Mouse (Mus musculus) kidney, embryonic 14.5 days (tissue): ENCODE measurements around the gene Rad51b. TPM values are rescaled to one million over a fixed set of nuclear protein-coding genes. Genes with fewer than 3 reads are reported as not detected.

Experiments used
- ATAC-seq: fragments of 200-750 bp; cut with Nextera tagmentation; 2 replicates; pipeline ENCODE4 v1.8.0; 2017; ENCODE audit warnings: moderate number of reproducible peaks, mild to moderate bottlenecking, moderate TSS enrichment, moderate library complexity; ENCODE audit not compliant: low FRiP score, low TSS enrichment
- H3K27ac ChIP-seq: fragments of 300-500 bp; sonication (generic); 2 replicates; pipeline ENCODE4 v1.5.1; 2014; ENCODE audit warnings: low read depth, mild to moderate bottlenecking, low read length, moderate library complexity, mixed read lengths
- H3K27me3 ChIP-seq: fragments of 300-500 bp; sonication (generic); 2 replicates; pipeline ENCODE4 v1.6.1; 2014; ENCODE audit warnings: mild to moderate bottlenecking, low read length; ENCODE audit not compliant: control insufficient read depth, insufficient read depth
- H3K36me3 ChIP-seq: fragments of 300-500 bp; sonication (generic); 2 replicates; pipeline ENCODE4 v1.6.1; 2014; ENCODE audit warnings: low read length, mixed read lengths; ENCODE audit not compliant: control insufficient read depth, insufficient read depth
- H3K4me1 ChIP-seq: fragments of 300-500 bp; sonication (generic); 2 replicates; pipeline ENCODE4 v1.6.1; 2014; ENCODE audit warnings: low read length, mixed read lengths; ENCODE audit not compliant: control insufficient read depth, insufficient read depth
- H3K4me2 ChIP-seq: fragments of 300-500 bp; sonication (generic); replicated peaks from 2 replicates; pipeline ENCODE4 v1.6.1; 2014; ENCODE audit warnings: low read depth, mild to moderate bottlenecking, low read length
- H3K4me3 ChIP-seq: fragments of 300-500 bp; sonication (generic); 2 replicates; pipeline ENCODE4 v1.5.1; 2014; ENCODE audit warnings: mild to moderate bottlenecking, low read length
- H3K9ac ChIP-seq: fragments of 300-500 bp; sonication (generic); 2 replicates; pipeline ENCODE4 v1.6.1; 2014; ENCODE audit warnings: low read depth, mild to moderate bottlenecking, low read length, moderate library complexity
- H3K9me3 ChIP-seq: fragments of 300-500 bp; sonication (generic); 2 replicates; pipeline ENCODE4 v1.6.1; 2016; ENCODE audit warnings: low read length; ENCODE audit not compliant: control insufficient read depth
- WGBS: fragments of 180-500 bp; shearing (Covaris S2); extraction: QIAGEN DNeasy Blood & Tissue Kit; methylation state at CpG from one replicate; pipeline ENCODE4 v1.1.7; 2014; 5-methylcytosine and 5-hydroxymethylcytosine counted together
- polyA plus RNA-seq: library from polyadenylated mRNA; unstranded; fragments of >200 nt; fragmentation: Nextera tagmentation; extraction: Ambion mirVana; gene quantifications from 2 replicates; pipeline ENCODE4 v1.2.1, GENCODE M21; 2014

Rad51b gene
- polyA plus RNA-seq, 1 experiment from 2014 or later: 7.2 TPM

DNA sequence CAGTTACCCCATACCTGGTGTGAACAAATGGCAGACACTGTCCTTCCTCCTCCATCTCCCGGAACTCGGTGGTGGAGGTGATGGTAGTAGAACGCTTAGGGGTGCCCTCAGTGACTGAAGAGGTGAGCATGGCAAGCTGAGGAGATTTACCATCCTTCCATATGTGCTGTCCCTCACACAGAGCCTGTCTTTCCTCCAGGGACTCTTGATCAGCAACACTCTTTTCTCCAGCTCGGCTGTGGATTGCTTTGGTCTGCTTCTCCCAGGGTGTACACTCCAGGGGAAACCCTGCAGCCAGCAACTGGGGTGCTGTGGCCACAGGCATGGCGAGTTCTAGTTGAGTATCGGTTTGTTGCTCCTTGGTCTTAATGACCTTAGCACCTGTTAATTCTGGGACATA is 350.3 kb downstream of the Rad51b start:
- H3K4me3 ChIP-seq: no peak overlapping the region
- WGBS: 85% methylated on average over 6 of the region's 6 CpGs
- H3K27ac ChIP-seq: no peak overlapping the region
- no peaks in the 10 kb centered on the region for H3K36me3 ChIP-seq
- no peak overlapping the region for H3K9ac ChIP-seq
- no peak overlapping the region for H3K4me2 ChIP-seq
- peaks cover 16% of the 10 kb centered on the region; the same call in 1 of the 2 replicates for H3K4me1 ChIP-seq
- H3K9me3 ChIP-seq: no peaks in the 10 kb centered on the region
- no peak for ATAC-seq
- no peaks in the 10 kb centered on the region for H3K27me3 ChIP-seq

DNA sequence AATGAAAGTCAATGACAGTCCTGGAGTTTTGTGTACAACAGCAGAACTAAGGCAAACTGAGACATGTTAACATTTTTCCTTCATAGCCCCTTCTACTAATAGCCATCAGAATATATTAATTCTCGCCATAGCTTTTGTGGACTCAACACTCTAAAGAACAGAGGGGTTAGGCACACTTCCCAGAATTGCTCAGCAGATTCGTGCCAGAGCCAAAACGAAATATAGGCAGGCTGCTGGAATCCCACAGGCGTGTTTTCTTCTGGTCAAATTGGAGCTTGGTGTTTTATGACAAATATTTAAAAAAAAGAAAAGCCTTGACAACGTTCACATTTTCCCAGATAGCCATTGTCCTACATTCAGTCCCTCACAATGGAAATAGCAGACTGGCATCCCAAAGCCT is 350.9 kb downstream of the Rad51b start:
- WGBS: 81% methylated on average over 5 of the region's 5 CpGs
- no peaks in the 10 kb centered on the region for H3K36me3 ChIP-seq
- H3K9me3 ChIP-seq: no peaks in the 10 kb centered on the region
- ATAC-seq: no peak
- no peak overlapping the region for H3K27ac ChIP-seq
- no peak overlapping the region for H3K4me2 ChIP-seq
- H3K9ac ChIP-seq: no peak overlapping the region
- H3K27me3 ChIP-seq: no peaks in the 10 kb centered on the region
- no peak overlapping the region for H3K4me3 ChIP-seq
- H3K4me1 ChIP-seq: peaks cover 20% of the 10 kb centered on the region; the same call in 1 of the 2 replicates

DNA sequence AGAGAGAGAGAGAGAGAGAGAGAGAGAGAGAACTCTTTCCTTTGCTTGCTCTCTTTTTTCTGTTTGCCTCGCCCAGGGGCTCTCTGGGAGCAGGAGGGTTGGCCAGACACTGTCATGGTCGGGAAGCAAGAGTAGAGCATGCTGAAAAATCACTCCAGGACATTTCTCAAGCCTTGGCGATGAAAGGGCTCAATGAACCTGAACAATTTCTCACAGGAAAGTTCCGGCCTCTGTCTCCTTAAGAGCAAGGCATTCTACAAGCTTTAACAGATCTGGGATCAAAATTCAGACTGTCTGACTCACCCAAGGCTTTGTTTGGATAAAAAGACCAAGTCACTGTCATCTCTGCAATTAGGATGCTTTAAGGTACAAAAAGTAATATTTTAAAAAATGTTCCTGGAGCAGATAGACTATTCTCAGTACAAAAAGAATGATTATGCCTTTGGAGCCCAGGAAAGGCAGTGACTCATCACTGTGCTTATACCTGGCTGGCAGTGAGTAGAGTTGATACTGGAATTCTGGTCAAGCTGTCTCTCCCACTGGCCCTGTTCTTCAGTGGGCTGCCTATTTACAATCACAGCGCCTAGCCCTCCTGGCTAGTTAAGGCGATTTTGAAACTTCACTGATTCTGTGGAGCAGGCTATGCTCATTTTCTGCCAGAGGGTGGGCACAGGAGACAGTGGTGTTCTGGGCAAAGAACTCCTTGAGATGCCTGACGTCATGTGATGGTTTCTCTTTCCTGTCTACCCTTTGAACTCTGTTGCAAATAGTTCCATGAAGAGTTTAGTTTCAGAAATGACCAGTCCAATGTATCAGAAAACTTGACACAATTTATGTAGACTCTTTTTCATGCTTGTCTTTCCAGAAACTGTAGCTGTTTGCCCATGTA is 352.0 kb downstream of the Rad51b start:
- Histone ChIP-seq H3K9me3 (no peaks in the 10 kb centered on the region), H3K36me3 (no peaks in the 10 kb centered on the region), H3K27ac (peak overlapping the region; percentile 38; the same call in 1 of the 2 replicates), H3K4me3 (no peak overlapping the region), H3K27me3 (no peaks in the 10 kb centered on the region), H3K4me1 (peaks cover 20% of the 10 kb centered on the region; the same call in 1 of the 2 replicates), H3K9ac (no peak overlapping the region), H3K4me2 (no peak overlapping the region)
- WGBS: 41% methylated on average over 7 of the region's 7 CpGs
- peak; percentile 61; the same call in 1 of the 2 replicates for ATAC-seq

DNA sequence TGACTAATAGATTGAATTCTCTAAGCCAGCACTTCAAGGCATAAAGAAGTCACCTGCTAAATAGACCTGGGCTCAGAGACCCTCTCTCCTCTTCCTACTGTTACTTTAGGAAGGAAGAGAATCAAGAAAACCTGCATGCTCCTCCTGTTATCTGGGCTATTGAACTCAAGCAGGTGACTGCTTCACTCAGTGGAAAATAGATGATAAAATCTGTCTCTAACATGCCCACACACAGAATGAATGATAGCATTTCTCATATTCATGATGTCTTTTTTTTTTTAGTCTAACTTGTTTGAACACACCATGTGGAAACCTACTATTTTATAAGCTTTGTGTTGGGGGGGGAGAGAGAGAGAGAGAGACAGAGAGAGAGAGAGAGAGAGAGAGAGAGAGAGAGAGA is 352.7 kb downstream of the Rad51b start:
- H3K4me1 ChIP-seq: peaks cover 20% of the 10 kb centered on the region; the same call in 1 of the 2 replicates
- no peaks in the 10 kb centered on the region for H3K9me3 ChIP-seq
- H3K4me3 ChIP-seq: no peak overlapping the region
- no peak overlapping the region for H3K9ac ChIP-seq
- no peaks in the 10 kb centered on the region for H3K27me3 ChIP-seq
- H3K36me3 ChIP-seq: no peaks in the 10 kb centered on the region
- H3K27ac ChIP-seq: peak overlapping the region; percentile 38; the same call in 1 of the 2 replicates
- H3K4me2 ChIP-seq: no peak overlapping the region
- no peak for ATAC-seq

DNA sequence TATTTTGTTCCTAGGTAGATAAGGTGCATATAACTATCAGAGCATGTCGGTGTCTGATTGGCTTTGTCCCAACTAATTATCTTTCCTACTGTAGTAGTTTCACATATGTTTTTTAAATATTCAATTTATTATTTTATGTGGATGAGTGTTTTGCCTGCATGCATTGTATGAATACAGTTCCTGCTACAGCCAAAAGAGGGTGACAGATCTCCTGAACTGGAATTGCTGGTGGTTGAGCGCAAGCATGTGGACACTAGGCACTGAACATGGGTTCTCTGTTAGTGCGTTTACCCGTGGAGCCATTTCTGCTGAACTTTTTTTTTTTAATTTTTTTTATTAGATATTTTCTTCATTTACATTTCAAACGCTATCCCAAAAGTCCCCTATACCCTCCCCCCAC is 358.1 kb downstream of the Rad51b start:
- no peak overlapping the region for H3K9ac ChIP-seq
- no peaks in the 10 kb centered on the region for H3K36me3 ChIP-seq
- no peak overlapping the region for H3K4me3 ChIP-seq
- no peaks in the 10 kb centered on the region for H3K27me3 ChIP-seq
- ATAC-seq: no peak
- H3K27ac ChIP-seq: no peak overlapping the region
- peaks cover 16% of the 10 kb centered on the region; the same call in 1 of the 2 replicates for H3K4me1 ChIP-seq
- WGBS: 97% methylated on average over 5 of the region's 5 CpGs
- H3K4me2 ChIP-seq: no peak overlapping the region
- no peaks in the 10 kb centered on the region for H3K9me3 ChIP-seq

DNA sequence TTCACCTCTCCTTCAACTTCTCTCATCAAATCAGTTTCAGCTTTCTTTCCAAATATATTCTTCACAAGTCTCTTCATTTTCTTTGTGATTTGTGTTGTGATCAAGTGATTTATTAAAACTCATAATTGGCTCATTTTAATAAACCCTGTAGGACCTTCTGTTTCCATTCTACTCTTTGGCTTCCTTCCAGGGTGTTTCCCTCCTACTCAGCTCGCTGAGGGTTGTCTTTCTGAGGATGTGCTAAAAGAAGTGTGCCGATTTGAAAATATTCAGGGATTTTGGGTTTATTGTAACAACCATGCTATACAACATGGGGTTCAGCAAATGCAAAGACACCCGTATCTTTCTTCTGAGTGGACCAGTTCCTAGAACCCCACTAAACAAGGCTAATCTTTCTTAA is 361.8 kb downstream of the Rad51b start:
- Histone ChIP-seq H3K36me3 (no peaks in the 10 kb centered on the region), H3K27ac (no peak overlapping the region), H3K4me2 (no peak overlapping the region), H3K4me1 (peaks cover 36% of the 10 kb centered on the region), H3K9me3 (no peaks in the 10 kb centered on the region), H3K4me3 (no peak overlapping the region), H3K27me3 (no peaks in the 10 kb centered on the region), H3K9ac (no peak overlapping the region)
- ATAC-seq: no peak
- 76% methylated on average over 3 of the region's 3 CpGs for WGBS

DNA sequence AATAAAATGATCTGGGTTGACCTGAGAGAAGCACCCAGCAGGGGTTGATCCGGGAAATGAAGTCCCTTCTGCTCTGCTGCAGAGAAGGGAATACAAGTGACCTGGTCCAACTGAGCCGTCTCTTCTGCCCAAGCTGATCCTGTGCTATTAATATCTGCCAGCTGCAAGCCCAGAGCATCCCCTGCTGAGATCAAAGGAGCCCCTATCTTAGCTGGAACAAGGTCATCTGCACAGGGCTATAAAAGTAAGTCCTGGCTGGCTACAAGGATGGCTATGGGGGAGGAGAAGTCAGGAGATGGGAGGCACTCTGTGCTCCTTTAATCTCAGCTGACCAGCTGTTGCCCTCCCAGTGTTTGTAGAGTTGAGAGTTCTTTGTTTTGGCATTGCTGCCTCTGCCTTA is 364.2 kb downstream of the Rad51b start:
- Histone ChIP-seq H3K9me3 (no peaks in the 10 kb centered on the region), H3K9ac (no peak overlapping the region), H3K4me3 (no peak overlapping the region), H3K27ac (peak overlapping the region; percentile 71), H3K27me3 (no peaks in the 10 kb centered on the region), H3K4me2 (no peak overlapping the region), H3K36me3 (no peaks in the 10 kb centered on the region), H3K4me1 (peaks cover 42% of the 10 kb centered on the region)
- 5% methylated on average over 2 of the region's 2 CpGs for WGBS
- ATAC-seq: peak; percentile 64; the same call in 1 of the 2 replicates

DNA sequence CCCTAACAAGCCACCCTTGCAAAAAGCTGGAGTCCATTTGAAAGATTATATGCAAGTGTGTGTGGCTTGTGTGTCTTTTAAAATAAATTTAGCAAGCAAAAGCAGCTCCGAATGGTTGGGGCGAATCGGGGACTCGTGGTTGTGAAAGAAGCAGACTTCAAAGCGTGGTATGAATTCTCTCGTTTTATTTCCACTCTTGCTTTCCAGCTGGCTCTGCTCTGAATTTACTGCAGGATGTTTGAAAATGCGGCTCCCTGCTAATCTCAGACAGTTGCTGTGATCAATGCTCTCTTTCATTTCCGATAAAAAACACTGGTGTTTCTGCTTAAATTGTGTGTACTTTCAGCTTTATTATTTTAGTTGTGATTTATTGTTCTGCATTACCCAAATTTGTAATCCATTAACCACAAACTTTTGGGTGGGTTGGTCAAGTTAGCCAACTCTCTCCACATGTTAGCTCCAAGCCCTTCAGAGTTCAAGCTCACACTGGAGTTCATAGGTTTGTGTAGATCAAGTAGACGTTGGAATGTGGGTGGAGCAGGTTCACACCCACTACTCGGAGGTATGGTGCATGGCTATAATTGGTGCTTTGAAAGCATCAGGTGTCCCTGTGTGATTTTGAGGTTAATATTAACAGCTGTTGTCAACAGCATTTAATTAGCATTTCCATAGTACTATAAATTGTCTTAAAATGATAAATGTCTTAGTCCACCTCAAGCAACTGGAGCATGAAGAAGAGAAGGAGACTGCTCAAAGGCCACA is 366.2 kb downstream of the Rad51b start:
- Histone ChIP-seq H3K36me3 (no peaks in the 10 kb centered on the region), H3K9ac (no peak overlapping the region), H3K9me3 (no peaks in the 10 kb centered on the region), H3K27ac (peak overlapping the region; percentile 86), H3K4me2 (no peak overlapping the region), H3K27me3 (no peaks in the 10 kb centered on the region), H3K4me1 (peaks cover 35% of the 10 kb centered on the region), H3K4me3 (no peak overlapping the region)
- peak; percentile 84 for ATAC-seq
- 15% methylated on average over 10 of the region's 10 CpGs for WGBS
